Mouse (Mus musculus) left cerebral cortex, postnatal 14 days (tissue): ENCODE data around the gene Nkx2-1. TPM values are rescaled to one million over a fixed set of nuclear protein-coding genes. Genes with fewer than 3 reads are reported as not detected.
"Not testable (repeated sequence)": the region's sequence is repeated elsewhere in the genome, so short reads cannot be mapped to it uniquely, and the experiment has no call there.

Experiments
- DNase-seq, 2 experiments: peaks; one replicate each; pipeline ENCODE4 v3.0.0; 2021 to 2022; ENCODE audit warnings: low spot score in 2 of 2, mixed read lengths in 1 of 2
- intact Hi-C: fragments of 180-260 bp; cut with DNase I; formaldehyde crosslinking; loops from one replicate; pipeline ENCODE4 v1.15.1; 2025
- total RNA-seq, 2 experiments: library from RNA; stranded (reverse); gene quantifications; 2 replicates each; pipeline ENCODE4 v1.2.3; 2021

Gene Nkx2-1
- total RNA-seq, 2 experiments from 2014 or later = 0.35 to 0.47 TPM

- no peak for DNase-seq
- intact Hi-C loops = loop anchor here (5.0 kb wide), 1 partner anchor 470 kb away; no protein-coding TSS in a partner anchor
Measured at GRCm38 (mm10) chr12:56527071-56527470, 9.6 kb downstream of the Nkx2-1 start.

- intact Hi-C loops = loop anchor here (5.0 kb wide), 1 partner anchor 468 kb away; no protein-coding TSS in a partner anchor
- DNase-seq = not testable (repeated sequence)
Measured at GRCm38 (mm10) chr12:56525219-56525797, 11.4 kb downstream of the Nkx2-1 start.

GRCm38 (mm10) chr12:56524201-56524600 is 12.5 kb downstream of the Nkx2-1 start:
- no peak for DNase-seq
- intact Hi-C loops = no loop called here

GRCm38 (mm10) chr12:56522191-56522590 is 14.5 kb downstream of the Nkx2-1 start:
- no peak for DNase-seq
- intact Hi-C loops = no loop called here

GRCm38 (mm10) chr12:56521106-56521840 is 15.4 kb downstream of the Nkx2-1 start:
- DNase-seq = no peak
- intact Hi-C loops = no loop called here

DNA sequence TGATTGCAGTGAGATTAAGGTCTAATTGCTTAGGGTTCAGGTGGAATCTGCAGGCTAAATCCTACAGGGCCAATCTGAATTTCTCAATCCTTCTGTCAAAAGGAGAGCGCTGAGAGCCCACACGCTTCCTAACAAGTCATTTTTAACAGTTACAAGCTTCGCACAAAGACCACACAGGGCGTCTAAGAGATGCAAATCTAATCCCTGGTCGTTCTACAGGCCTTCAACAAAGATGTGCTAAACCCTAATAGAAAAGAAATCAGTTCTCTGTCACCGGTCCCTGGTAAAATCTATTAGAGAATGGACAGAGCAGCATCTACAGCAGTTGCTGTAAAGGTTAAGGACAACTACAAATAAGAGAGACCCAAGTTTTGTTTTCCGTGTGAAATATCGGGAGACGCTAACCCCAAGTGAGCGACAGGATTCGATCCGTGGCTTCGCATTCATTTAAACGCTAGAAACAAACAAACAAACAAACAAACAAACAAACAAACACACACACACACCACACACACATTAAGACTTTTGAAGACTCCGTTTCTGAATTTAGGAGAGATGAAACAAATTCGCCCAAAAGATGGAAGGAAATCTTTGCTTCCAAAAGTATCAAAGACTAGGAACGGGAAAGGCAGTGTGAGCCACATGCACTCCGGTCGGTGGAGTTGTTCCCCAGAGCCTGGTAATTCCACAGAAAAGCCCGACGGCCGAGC is 16.2 kb downstream of the Nkx2-1 start:
- intact Hi-C loops = no loop called here
- DNase-seq = no peak

DNA sequence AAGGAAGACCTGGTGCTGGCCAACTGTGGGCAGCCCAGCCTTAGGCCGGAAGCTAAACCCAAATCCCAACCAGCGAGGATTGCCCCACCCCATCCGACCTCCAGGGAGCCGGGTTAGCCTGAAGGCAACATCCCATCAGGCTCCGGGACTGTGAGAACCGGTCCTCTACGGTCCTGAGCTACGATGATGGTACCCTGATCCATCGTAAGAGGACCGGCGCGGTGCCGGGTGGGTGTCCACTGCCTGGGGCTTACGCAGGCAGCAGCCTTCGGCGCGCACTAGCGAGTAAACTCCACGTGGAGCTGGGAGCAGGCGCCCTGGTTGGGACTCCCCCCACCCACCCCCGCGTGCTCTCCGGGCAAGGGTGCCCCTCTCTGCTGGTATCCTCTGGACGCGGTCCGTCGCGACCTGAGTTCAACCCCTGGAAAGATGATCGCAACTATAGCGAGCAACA is 16.9 kb downstream of the Nkx2-1 start:
- DNase-seq = no peak
- intact Hi-C loops = loop anchor here (5.0 kb wide), 1 partner anchor 1023 kb away; no protein-coding TSS in a partner anchor

- intact Hi-C loops = loop anchor here (5.0 kb wide), 1 partner anchor 1023 kb away; no protein-coding TSS in a partner anchor
- no peak for DNase-seq
Measured at GRCm38 (mm10) chr12:56519071-56519737, 17.5 kb downstream of the Nkx2-1 start.

DNA sequence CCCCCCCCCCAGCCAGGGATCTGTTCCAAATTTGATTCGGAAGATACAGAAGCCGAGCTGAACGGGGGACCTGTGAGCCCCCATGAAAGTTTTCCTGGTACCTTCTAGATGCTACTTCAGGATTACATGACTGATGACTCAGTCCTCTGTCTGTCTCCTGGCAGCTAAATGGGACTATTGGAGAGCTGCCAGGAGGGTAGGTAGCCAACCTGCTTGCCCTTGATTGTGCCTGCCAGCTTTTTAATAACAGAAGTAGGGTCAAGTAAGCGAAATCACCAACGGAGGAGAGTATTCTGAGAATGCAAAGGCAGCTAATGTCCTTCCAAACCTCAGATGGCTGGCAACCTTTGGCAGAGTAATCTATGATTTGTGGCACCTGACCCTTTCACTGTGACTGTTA is 18.5 kb downstream of the Nkx2-1 start:
- DNase-seq = no peak
- intact Hi-C loops = loop anchor here (5.0 kb wide), 1 partner anchor 1024 kb away; no protein-coding TSS in a partner anchor

DNA sequence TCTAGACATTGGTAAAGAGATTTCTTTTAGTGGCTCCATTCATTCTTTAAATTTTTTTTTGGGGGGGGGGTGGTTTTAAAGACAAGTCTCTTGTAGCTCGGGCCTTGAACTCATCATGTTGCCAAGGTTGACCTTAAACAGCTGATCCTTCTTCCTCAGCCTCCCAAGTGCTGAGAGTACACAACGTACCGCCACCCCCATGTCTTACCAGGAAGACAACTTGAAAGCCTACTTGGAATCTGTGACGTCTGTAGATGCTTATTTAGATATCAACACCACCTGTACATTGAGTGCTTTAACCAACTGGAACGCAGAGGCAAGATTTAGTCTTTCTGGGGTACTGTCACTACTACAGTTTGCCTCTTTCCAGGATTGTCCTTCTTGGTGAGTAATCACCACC is 21.9 kb downstream of the Nkx2-1 start:
- DNase-seq = no peak
- intact Hi-C loops = loop anchor here (5.0 kb wide), 1 partner anchor 1027 kb away; no protein-coding TSS in a partner anchor

- intact Hi-C loops = no loop called here
Measured at GRCm38 (mm10) chr12:56508413-56508812, 28.3 kb downstream of the Nkx2-1 start.

DNA sequence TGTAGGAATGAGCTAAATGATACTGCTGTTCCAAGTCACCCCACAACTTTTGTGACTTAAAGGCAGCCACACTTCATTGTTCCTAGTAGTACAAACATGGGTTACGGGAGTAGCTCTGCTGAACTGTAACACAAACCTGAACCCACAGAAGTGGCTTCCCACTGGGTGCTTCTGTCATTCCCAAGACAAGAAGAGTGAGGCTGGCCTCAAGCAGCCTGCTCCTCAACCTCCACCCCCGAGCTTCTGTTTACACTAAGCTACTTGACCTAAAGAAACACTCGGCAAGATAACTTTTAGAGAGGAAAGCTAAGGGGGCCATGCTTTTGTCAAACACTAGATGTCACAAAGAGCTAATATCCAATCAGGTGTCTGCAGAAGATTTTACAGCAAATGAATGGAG is 49.7 kb downstream of the Nkx2-1 start:
- intact Hi-C loops = no loop called here
- DNase-seq = no peak

More at GRCm38 (mm10) chr12:56508413-56508812, 28.3 kb downstream of the Nkx2-1 start:
- no peak for DNase-seq

- DNase-seq = no peak
- intact Hi-C loops = no loop called here
Measured at GRCm38 (mm10) chr12:56482606-56483005, 54.1 kb downstream of the Nkx2-1 start.

Other genes with a start within 250 kb of the Nkx2-1 start
- gene Mbip, start 191.0 kb downstream of the Nkx2-1 start, total RNA-seq = 10 to 100 TPM; 18.9 to 19.3 TPM
- gene Nkx2-9, start 76.4 kb upstream of the Nkx2-1 start, total RNA-seq = not detected
- not detected for gene Pax9, start 154.9 kb upstream of the Nkx2-1 start, total RNA-seq